Mouse (Mus musculus): Measurements from ENCODE around the gene Adk.

DNA sequence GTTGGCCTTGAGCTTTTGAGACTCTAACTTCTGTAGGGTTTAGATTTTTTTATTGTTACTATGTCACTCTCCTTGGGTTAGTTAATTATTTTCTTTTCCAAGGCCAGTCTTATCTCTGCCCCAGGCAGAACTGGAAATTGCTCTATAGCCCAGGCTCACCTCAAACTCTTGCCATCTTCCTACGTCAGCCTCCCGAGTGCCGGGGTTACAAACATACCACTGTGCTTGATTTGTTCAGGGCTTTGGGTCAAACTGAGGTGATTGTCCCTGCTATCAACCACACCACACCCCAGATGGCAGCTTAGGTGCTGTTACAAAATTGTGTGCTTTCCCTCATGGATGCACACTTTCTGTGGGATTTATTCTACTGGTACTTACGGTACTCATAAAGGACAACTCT is 44.3 kb downstream of the Adk start:
- TF ChIP-seq CTCF (IDR thresholded peaks at IDR 0.05; ENCODE audit: borderline replicate concordance, extremely low read depth, insufficient read depth, insufficient read length) (no peak), POLR2A (IDR thresholded peaks at IDR 0.05; ENCODE audit: borderline replicate concordance, extremely low read depth, insufficient read depth, insufficient read length, poor library complexity, severe bottlenecking) (no peak)
